Mouse (Mus musculus): Measurements from ENCODE around the gene Tsen2.

- no peak for TF ChIP-seq CTCF (IDR thresholded peaks at IDR 0.05; ENCODE audit: extremely low read depth, insufficient read length, insufficient replicate concordance, low read depth, low read length)
- no peak for TF ChIP-seq POLR2A (IDR thresholded peaks at IDR 0.05; ENCODE audit: low read depth, low read length)
Measured at GRCm38 (mm10) chr6:115523201-115523600, 21.3 kb upstream of the Tsen2 start.
